Mouse (Mus musculus) cerebellum, postnatal 36 days (tissue): ENCODE data around the gene Rgcc.

Source experiments
- DNase-seq, 2 experiments: peaks; one replicate each; pipeline ENCODE4 v3.0.0; 2021 to 2022; ENCODE audit warnings: mixed read lengths in 2 of 2

Gene Rgcc

GRCm38 (mm10) chr14:79301466-79301875, at the start of gene Rgcc:
Rgcc (minus strand) TSS chr14:79301645.
- peak; percentile 96 for DNase-seq

GRCm38 (mm10) chr14:79346384-79346783, 44.9 kb upstream of the Rgcc start:
- DNase-seq: no peak

GRCm38 (mm10) chr14:79335613-79336012, 34.2 kb upstream of the Rgcc start:
- no peak for DNase-seq

DNA sequence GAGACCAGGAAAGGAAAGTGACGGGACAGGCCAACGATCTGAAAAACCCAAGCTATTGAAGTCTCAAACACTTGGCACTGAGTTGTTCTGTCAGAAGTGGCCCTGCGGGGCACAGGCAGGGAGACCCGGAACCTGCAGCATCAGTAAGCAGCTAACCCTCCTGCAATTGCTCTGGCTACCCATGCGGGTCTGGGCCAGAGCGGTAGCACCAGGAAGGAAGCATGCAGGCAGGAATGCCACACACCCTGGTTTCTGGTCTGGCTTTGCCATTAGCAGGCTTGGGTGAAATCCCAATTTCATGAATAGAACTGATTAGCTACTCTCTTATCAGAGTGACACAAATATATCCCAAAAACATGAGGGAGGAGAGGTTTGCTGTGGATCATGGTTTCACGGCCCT, 30.5 kb upstream of the Rgcc start:
- DNase-seq: no peak

DNA sequence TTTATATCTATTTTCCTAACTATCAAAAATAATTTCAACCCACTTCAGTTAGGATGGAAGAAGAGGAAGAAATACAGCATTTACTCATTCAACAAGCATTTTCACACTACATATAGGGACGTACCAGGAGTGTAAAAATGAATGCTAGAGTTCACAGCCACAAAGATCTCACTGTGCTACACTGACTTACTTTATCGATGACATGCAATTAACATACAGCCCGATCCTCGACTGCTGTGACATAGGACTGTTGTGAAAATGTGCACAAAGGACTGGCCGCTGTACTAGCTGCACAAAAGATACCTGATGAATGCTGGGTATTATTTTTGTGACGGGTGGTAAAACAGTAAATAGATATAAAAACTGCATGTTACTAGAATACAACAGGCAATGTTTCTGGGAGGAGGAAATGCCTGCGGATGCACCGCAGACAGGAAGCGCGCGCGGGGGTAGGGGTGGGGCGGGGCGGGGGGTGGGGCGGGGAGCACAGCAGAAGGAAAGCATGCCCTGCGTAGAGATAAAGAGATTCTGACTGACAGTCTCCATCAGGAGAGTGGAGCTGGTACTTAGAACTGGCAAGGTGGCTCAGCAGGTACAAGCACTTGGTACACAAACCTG, 29.6 kb upstream of the Rgcc start:
- DNase-seq: no peak

DNA sequence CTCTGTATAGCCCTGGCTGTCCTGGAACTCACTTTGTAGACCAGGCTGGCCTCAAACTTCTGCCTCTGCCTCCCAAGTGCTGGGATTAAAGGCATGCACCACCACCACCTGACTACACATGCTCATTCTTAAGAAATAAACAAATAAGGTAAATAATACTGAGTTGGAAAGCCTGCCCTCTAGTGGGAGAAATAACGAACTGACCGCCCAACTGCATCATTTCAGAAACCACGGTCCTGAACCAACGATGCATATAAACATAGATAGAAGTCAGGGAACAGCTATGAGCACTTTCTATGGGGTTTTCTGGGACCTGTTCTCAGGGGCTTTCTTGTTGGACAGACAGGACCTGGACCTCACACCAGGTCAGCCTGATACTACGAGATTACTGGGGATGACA, 25.6 kb upstream of the Rgcc start:
- DNase-seq: peak; percentile 43 to 62

- DNase-seq: no peak
These were observed 22.8 kb upstream of the Rgcc start for GRCm38 (mm10) chr14:79324112-79324840.

GRCm38 (mm10) chr14:79321881-79322280, 20.4 kb upstream of the Rgcc start:
- DNase-seq: no peak

GRCm38 (mm10) chr14:79321152-79321551, 19.7 kb upstream of the Rgcc start:
- DNase-seq: peak in 1 of 2 experiments; percentile 25

DNA sequence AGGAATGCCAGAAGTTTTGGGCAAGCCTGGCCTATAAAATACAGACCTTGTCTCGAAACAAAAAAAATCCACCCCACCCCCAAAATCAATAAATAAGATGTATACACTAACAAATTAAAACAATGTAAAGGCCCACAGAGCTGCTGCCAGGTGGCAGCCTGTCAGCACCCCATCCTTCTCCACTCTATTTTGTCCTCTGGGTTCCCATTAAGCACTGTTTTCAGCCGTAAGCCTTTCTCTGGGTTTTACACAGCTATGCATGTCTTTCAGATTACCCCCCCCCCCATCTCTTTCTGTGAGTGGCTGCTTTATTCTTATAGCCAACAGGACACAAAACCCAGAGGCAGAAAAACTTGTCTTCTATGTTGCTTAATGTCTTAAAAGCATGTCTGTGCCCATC, 16.2 kb upstream of the Rgcc start:
- DNase-seq: no peak

DNA sequence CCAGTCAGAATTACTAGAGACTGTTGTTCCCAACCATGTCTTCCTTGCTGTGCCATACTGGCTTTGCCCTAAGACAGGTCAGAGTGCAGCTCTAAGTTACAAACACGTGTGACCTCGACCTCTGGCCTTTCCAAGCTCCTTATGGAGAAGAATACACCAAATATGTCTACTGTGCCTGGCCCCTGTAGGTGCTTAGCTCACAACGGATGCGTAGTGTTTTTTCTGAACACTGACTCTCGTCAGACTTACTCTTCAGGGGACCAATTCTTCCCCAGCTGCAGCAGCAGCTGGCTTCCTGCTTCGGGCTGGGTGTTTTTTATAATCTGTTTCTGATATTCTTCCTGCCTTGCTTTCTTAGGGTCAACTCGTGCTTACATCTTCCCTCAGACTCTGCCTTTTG, 14.4 kb upstream of the Rgcc start:
- DNase-seq: no peak

DNA sequence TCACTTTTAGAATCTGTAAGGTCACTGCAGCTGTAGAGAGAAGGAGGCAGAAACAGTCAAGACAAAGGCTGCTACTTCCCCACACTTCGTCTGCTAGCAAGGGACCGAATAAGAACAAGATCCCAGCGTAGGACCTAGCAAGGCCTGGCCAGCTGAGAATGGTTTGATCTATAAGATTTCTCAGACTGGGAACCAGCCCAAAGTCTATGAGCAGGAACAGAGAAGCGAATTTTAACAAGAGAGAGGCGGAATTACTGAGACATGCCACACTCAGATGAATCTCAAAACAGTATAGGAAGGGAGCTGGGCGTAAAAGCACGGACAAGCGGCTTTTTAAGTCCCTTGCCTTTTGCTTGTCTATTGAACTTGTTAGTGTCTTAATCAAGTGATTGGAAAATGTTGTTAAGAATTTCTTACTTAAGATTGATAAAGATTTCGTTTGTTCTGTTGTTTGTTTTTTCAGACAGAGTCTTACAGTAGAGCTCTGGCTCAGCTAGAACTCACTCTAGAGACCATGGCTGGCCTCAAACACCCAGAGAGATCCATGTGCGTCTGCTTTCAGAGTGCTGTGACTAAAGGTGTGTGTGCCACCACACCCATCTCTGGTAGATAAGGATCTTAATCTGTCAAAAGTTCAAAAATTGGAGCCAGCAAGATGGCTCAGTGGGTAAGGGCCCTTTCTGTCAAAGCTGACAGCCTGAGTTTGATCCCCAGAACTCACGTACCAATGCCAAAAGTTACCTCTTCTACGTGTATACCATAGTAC, 13.0 kb upstream of the Rgcc start:
- DNase-seq: no peak

GRCm38 (mm10) chr14:79313439-79314175, 12.2 kb upstream of the Rgcc start:
- no peak for DNase-seq

DNA sequence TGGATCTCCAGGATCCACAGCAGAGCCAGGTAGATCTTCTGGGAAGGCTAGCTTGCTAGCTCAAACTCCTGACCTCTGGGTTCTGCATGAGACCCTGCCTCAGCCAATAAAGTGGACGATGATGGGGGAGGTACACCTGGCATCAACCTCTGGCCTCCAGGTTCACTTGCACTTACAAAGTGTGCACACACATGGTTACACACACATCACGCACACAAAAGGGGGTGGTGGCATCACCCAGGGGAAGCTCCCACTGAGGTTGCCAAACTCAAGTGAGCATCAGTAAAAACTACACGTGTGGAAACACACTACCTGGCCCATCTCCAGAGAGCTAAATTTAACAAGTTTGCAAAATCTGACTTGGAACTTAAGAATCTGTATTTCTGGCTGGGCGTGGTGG, 11.3 kb upstream of the Rgcc start:
- DNase-seq: no peak

DNA sequence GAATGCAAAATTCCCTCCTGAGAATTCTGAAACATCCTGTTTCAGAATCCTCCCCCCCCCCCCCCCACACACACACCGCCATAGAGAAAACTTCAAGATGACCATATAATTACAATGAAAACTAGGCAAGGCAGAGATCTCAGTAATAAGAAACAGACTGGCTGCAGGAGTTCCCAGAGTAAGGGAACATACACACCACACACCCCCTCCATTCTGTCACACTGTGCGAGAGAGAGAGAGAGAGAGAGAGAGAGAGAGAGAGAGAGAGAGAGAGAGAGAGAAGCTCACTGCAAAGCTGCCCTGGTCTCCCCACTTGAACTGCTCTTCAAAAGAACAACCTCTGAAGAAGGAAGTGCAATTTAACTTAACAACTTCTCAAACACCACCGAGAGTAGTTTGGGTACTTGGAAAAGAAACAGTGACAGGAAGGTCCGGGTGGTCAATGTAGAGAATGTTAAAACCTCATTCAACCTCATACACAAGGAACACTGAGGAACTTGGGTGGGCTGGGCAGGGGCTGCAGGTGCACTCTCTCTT, 10.5 kb upstream of the Rgcc start:
- no peak for DNase-seq

GRCm38 (mm10) chr14:79309115-79309514, 7.7 kb upstream of the Rgcc start:
- DNase-seq: no peak

DNA sequence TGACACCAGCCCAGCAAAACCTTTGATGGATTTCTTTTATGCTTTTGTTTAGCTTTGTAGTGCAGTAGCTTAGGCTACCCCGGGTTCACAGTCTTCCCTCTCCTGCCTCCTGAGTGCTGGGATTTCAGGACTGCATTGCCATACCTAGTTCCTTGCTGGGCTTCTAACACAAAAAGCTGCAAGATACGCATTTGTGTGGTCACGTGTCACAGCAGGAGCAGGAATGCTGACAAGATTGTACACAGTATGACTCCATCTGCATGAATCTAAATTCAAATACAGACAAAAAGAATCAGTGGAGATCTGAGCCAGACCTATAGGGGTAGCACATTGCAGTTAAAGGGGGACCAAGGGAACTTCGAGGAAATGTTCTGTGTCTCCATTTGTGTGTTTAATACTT, 6.9 kb upstream of the Rgcc start:
- no peak for DNase-seq

GRCm38 (mm10) chr14:79307908-79308307, 6.5 kb upstream of the Rgcc start:
- DNase-seq: no peak

DNA sequence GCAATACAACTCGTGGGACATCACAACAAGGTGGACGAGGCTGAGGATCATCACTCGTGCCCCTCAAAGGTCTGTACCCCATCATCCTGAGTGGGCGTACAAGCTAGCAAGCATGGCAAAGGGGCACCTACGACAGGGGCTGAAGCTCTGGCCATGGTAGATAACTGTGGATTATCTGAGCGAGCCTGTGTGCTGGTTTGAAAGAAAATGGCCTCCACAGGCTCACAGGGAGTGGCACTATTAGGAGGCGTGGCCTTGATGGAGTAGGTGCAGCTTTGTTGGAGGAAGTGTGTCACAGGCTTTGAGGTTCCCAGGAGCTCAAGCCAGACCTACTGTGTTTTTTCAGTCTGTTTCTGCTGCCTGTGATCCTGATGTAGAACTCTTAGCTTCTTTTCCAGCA, 5.7 kb upstream of the Rgcc start:
- no peak for DNase-seq

GRCm38 (mm10) chr14:79304873-79305464, 3.5 kb upstream of the Rgcc start:
- no peak for DNase-seq

DNA sequence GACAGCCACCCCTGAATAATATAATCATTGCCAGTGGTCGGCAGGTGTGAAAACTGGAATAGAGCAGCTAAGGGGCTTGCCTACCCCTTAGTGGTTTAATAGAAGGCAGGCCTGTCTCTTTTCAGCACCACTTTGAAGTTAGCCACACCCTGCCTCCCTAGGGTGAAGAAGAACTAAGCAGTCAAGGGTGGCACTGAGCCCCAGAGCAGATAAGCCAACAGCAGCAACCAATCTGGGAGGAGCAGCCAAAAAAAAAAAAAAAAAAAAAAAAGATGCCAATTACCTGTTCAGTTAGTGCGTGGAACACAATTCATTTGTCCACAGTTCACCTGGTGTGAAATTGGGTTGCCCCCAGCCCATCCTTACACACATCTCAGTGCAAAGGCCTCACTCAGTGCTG, 1.7 kb upstream of the Rgcc start:
- no peak for DNase-seq

GRCm38 (mm10) chr14:79300641-79301350, 649 bp downstream of the Rgcc start:
- DNase-seq: peak; percentile 26 to 30
